Mouse (Mus musculus) cerebellum, adult 9-10 months (tissue): ENCODE data around the gene Fstl3.

Experiments used
- DNase-seq: peaks from one replicate; pipeline ENCODE4 v3.0.0; 2022

Fstl3 gene

DNA sequence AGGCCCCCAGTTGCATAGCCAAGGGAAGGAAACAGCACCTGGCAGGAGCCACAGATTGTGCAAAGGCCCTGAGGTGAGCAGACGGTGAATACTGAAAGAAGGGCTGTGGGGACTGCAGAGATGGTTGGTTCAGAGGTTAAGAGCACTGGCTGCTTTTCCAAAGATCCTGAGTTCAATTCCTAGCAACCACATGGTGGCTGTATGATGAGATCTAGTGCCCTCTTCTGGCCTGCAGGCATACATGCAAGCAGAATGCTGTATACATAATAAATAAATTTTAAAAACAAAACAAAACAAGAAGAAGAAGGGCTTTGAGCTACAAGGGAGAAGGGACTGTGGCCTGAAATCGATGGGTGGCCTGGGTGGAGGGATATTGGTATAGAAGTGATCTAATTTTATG is 40.0 kb downstream of the Fstl3 start:
- no peak for DNase-seq

DNA sequence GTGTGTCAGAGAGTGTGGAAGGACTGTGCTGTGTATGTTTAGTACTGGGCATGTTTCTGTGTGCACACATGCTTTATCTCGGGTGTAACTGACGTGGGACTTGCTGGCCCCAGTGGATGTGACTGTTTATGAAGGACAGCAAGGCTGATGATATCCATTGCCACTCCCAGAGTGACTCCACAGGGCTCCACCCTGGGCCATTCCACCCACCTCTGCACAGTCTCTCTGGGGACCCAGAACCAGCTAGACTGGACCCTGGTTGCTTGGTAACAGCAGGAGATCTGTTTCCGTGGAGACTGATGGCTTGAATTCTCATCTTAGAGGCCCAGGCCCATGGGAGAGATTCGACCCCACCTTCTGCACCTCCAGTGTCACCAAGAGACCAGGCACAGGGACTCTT is 41.2 kb downstream of the Fstl3 start:
- no peak for DNase-seq

DNA sequence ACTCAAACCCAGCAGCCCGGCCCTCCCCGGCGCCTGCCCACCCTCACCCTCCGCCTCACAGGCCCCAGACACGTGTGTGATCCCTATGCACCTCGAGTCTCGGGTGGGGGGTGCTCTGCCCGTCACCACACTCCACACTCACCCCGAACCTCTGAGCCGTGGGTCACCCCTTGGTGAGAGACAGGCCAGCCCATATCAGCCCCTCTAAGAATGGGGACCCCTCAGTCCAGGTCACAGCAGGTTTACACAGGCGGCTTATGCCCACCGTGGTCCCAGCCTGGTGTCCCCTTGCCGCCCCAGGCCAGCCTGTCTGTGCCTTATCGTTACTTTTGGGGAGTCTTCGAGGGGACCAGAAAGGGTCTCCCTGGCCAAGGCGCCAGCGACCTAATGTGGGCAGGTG is 42.5 kb downstream of the Fstl3 start:
- DNase-seq = no peak

DNA sequence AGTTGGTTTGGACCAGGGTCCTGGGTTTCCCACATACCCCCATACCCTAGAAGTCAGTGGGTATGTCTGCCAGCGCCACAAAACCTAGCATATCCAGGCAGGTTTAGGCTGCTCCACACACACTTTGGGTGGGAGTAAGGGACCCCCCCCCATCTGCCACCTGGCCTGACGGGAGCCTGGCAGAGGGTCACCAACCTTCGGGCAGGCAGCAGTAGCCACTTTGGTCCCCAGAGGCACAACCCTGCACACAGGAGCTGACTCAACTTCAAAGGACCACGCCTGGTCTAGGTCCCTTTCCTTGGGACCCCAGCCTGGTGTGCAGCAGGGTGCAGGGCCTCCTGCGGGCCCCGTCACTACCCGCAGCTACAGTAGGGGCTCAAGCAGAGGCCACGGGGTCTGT is 43.2 kb downstream of the Fstl3 start:
- no peak for DNase-seq

DNA sequence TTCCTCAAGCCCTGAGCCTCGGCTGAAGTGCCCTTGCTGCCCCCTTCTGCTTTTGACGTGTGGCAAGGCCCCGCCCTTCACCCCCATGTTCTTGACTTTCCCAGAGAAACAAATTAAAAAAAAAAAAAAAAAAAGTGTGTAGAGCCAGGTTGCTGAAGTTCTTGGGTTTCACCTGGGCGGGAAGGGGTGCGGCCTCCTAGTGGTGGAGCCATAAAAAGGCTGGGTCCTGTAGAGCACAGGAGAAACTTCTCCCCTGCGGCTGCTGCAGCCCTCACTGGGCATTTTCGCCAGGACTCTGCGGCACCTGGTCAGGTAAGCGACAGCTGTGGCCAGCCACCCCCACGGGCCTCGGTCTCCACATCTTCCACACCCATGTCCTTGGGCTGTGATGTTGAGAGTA is 43.7 kb downstream of the Fstl3 start, which contains the start of gene Misp:
Gene Misp (plus strand): TSS at position 208 of the 400 bp plus-strand sequence.
- DNase-seq = no peak

DNA sequence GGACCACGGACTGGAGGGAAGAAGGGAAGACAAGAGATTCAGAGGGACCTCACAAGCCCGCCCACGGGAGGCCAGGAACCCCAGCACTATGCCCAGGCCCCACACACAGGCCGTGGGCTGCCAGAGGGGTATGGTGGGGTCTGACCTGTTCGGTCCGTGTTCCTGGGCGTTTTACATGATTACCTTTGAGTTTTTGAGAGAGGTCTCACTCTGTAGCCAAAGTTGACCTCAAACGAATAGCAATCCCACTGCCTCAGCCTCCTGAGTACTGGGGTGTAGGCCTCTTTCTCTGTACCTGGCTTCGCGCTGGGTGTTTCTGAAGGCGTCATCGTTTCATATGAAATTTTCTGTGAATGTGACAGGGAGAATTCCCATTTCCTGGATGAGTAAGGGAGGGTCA is 44.7 kb downstream of the Fstl3 start:
- DNase-seq = no peak

DNA sequence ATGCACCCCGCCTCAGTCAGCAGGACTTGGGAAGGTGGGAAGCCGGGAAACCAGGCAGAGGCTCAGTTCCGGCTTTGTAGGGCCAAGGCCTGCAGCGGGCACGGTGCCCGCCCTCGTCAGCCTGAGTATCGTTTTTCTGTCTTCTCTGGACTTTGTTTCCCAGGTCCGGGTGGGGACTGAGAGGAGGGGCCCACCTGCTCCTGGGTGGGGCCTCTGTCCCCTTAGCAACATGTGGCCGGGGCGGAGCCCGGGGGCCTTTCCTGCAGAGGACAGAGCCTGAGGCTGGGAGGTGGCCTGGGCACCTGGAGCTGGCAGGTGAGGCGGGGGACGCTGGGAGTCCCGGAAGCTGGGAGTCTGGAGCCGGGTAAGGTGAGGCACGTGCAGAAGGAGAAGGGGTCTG is 45.3 kb downstream of the Fstl3 start:
- no peak for DNase-seq

DNA sequence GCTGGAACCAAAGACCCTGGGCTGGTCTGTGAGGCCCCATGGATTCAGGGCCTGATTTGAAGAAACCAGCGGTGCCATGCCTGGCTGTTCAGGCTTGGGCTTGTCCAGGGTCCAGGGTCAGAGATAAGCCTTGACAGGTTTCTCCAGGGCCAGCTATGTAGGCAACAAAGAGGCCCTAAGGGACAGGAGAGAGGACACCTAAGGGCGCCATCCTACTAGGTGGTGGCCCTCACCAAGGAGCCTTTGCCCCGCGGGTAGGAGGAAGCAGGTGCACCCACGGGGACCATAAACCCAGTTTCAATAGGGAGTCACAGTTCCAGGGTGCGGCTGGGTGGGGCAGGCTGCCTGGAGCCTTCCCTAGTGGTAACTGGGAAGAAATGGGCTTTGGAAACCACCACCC is 45.9 kb downstream of the Fstl3 start:
- no peak for DNase-seq

DNA sequence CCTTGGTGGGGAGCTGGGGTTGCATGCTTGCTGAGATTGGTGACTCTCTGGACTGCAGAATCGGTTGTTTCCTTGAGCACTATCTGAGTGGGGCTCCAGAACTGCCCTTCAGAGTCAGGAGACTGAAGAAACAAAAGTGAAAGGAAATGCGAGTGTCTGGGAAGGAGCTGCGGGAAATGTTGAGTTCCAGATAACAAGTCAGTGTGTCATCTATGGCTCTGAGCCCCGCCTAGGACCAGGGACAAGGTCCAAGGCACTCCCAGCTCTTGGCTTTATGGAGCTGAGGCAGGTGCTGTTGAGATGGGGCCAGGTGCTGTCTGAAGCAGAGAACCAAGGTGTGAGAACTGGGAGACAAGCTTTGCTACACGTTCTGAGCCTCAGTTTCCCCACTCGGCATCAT is 47.3 kb downstream of the Fstl3 start:
- DNase-seq = no peak

DNA sequence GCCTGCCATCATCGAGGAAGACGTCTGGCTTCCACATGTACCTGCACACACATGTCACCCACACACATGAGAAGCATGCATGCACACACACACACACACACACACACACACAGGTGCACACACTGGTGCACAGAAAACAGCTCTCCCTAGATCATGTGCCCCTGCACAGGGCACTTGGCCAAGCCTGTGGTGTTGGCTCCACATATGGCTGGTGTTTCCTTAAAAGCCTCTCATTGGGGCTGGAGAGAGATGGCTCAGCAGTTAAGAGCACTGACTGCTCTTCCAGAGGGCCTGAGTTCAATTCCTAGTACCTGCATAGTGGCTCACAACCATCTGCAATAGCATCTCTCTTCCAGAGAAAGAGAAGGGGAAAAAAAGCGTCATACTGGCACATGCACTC is 54.5 kb downstream of the Fstl3 start:
- no peak for DNase-seq
